Mouse (Mus musculus) limb, embryonic 14.5 days (tissue): Measurements from ENCODE around the gene Slc4a1. TPM values are rescaled to one million over a fixed set of nuclear protein-coding genes. Genes with fewer than 3 reads are reported as not detected.

Source experiments
- ATAC-seq: fragments of 200-750 bp; cut with Nextera tagmentation; 2 replicates; pipeline ENCODE4 v1.8.0; 2017; ENCODE audit warnings: low read depth, moderate number of reproducible peaks, moderate TSS enrichment; ENCODE audit not compliant: low FRiP score
- DNase-seq: peaks from one replicate; pipeline ENCODE4 v3.0.0-alpha.2; 2015; ENCODE audit warnings: low spot score
- H3K27ac ChIP-seq: fragments of 300-500 bp; sonication (generic); replicated peaks from 2 replicates; pipeline ENCODE4 v1.5.1; 2014; ENCODE audit warnings: low read depth, mild to moderate bottlenecking, low read length, moderate library complexity, mixed read lengths
- H3K27me3 ChIP-seq: fragments of 300-500 bp; sonication (generic); 2 replicates; pipeline ENCODE4 v1.6.1; 2014; ENCODE audit warnings: low read length, mixed read lengths; ENCODE audit not compliant: control insufficient read depth, insufficient read depth
- H3K36me3 ChIP-seq: fragments of 300-500 bp; sonication (generic); 2 replicates; pipeline ENCODE4 v1.6.1; 2014; ENCODE audit warnings: mild to moderate bottlenecking, low read length, moderate library complexity, mixed read lengths; ENCODE audit not compliant: control insufficient read depth, insufficient read depth
- H3K4me1 ChIP-seq: fragments of 300-500 bp; sonication (generic); 2 replicates; pipeline ENCODE4 v1.6.1; 2014; ENCODE audit warnings: antibody characterized with exemption, low read length, mixed read lengths; ENCODE audit not compliant: control insufficient read depth, insufficient read depth
- H3K4me2 ChIP-seq: fragments of 300-500 bp; sonication (generic); replicated peaks from 2 replicates; pipeline ENCODE4 v1.6.1; 2014; ENCODE audit warnings: low read depth, mild to moderate bottlenecking, low read length, moderate library complexity; ENCODE audit not compliant: severe bottlenecking
- H3K4me3 ChIP-seq: fragments of 300-500 bp; sonication (generic); replicated peaks from 2 replicates; pipeline ENCODE4 v1.5.1; 2014; ENCODE audit warnings: low read length
- H3K9ac ChIP-seq: fragments of 300-500 bp; sonication (generic); 2 replicates; pipeline ENCODE4 v1.6.1; 2014; ENCODE audit warnings: mild to moderate bottlenecking, low read depth, low read length, moderate library complexity; ENCODE audit not compliant: severe bottlenecking
- H3K9me3 ChIP-seq: fragments of 300-500 bp; sonication (generic); 2 replicates; pipeline ENCODE4 v1.6.1; 2016; ENCODE audit warnings: low read length; ENCODE audit not compliant: control insufficient read depth
- POLR2A ChIP-seq: fragments of 200-500 bp; IDR thresholded peaks from 2 replicates; pipeline ENCODE4 v1.8.0; 2012; ENCODE audit warnings: inconsistent platforms, mild to moderate bottlenecking, moderate library complexity, borderline replicate concordance; ENCODE audit not compliant: insufficient read depth, insufficient read length; ENCODE audit errors: extremely low read depth
- whole genome bisulfite sequencing: fragments of 180-500 bp; shearing (Covaris S2); extraction: QIAGEN DNeasy Blood & Tissue Kit; methylation state at CpG from one replicate; pipeline ENCODE4 v1.1.7; 2014; 5-methylcytosine and 5-hydroxymethylcytosine counted together
- polyA plus RNA-seq, 2 experiments: library from polyadenylated mRNA; depleted of rRNA in 1 of 2; stranded (reverse) in 1 of 2; unstranded in 1 of 2; fragments of >200 nt; fragmentation: Nextera tagmentation in 1 of 2; extraction: Ambion mirVana in 1 of 2; gene quantifications; 2 replicates each; pipeline versions ENCODE4 v1.2.1 to v1.2.3; 2012 to 2014

Gene Slc4a1
- polyA plus RNA-seq, 2 experiments: 3.5 to 6.6 TPM

GRCm38 (mm10) chr11:102409795-102410330, 43.9 kb upstream of the Slc4a1 start:
- no peak overlapping the region for H3K9ac ChIP-seq
- 74% methylated on average over 3 of the region's 3 CpGs for WGBS

GRCm38 (mm10) chr11:102408888-102409794, 43.1 kb upstream of the Slc4a1 start:
- Histone ChIP-seq H3K4me3 (peak overlapping the region; percentile 67), H3K9me3 (no peaks in the 10 kb centered on the region), H3K27ac (peak overlapping the region; percentile 83; the same call in 1 of the 2 replicates), H3K4me2 (peak overlapping the region; percentile 96), H3K4me1 (peaks cover 8% of the 10 kb centered on the region), H3K27me3 (no peaks in the 10 kb centered on the region), H3K9ac (peak overlapping the region; percentile 25; the same call in 1 of the 2 replicates), H3K36me3 (peaks cover 10% of the 10 kb centered on the region; the same call in 1 of the 2 replicates)
- TF ChIP-seq POLR2A: no peak
- ATAC-seq: no peak
- DNase-seq: no peak
- WGBS: 35% methylated on average over 14 of the region's 15 CpGs

More at GRCm38 (mm10) chr11:102409795-102410330, 43.9 kb upstream of the Slc4a1 start:
- DNase-seq: no peak
- no peak for TF ChIP-seq POLR2A
- Histone ChIP-seq H3K4me2 (no peak overlapping the region), H3K27ac (no peak overlapping the region), H3K4me3 (no peak overlapping the region), H3K4me1 (peaks cover 8% of the 10 kb centered on the region), H3K36me3 (peaks cover 3% of the 10 kb centered on the region; the same call in 1 of the 2 replicates), H3K27me3 (no peaks in the 10 kb centered on the region), H3K9me3 (no peaks in the 10 kb centered on the region)
- no peak for ATAC-seq

GRCm38 (mm10) chr11:102408344-102408876, 42.4 kb upstream of the Slc4a1 start:
- under 1% methylated on average over 32 of the region's 32 CpGs for WGBS
- peak overlapping the region; percentile 83 for H3K27ac ChIP-seq
- peak overlapping the region; percentile 72; the same call in 1 of the 2 replicates for H3K9ac ChIP-seq
- H3K4me3 ChIP-seq: peak overlapping the region; percentile 67
- peaks cover 8% of the 10 kb centered on the region for H3K4me1 ChIP-seq
- H3K9me3 ChIP-seq: no peaks in the 10 kb centered on the region
- 0 out of 2 replicates have a peak, but pooled peaks have one; percentile 10 for TF ChIP-seq POLR2A
- peaks cover 17% of the 10 kb centered on the region for H3K36me3 ChIP-seq
- no peaks in the 10 kb centered on the region for H3K27me3 ChIP-seq
- peak overlapping the region; percentile 96 for H3K4me2 ChIP-seq
- DNase-seq (peak; percentile 100), ATAC-seq (peak; percentile 90)

- TF ChIP-seq POLR2A: no peak
- peak within 1 kb of the TSS; percentile 72 for H3K9ac ChIP-seq
- peak within 1 kb of the TSS; percentile 83 for H3K27ac ChIP-seq
- H3K4me3 ChIP-seq: peak within 1 kb of the TSS; percentile 67
- peak within 1 kb of the TSS; percentile 96 for H3K4me2 ChIP-seq
- H3K36me3 ChIP-seq: peaks cover 23% of the 10 kb centered on the region
- no peak for DNase-seq
- no peaks in the 10 kb centered on the region for H3K9me3 ChIP-seq
- H3K27me3 ChIP-seq: no peaks in the 10 kb centered on the region
- no peak for ATAC-seq
- peaks cover 8% of the 10 kb centered on the region for H3K4me1 ChIP-seq
- 0% methylated on average over 19 of the region's 19 CpGs for WGBS
Observed at GRCm38 (mm10) chr11:102407834-102408215, 41.8 kb upstream of the Slc4a1 start, which contains the start of gene Slc25a39. Gene Slc25a39, minus strand, starts transcription at chr11:102407946.
